Comparison of ENCODE assay signal across 20 mouse cellular contexts in genomic region chr6:143958372-143958771, GRCm38 (mm10).
"Had no signal": no experiment of that assay in that cellular context is flagged by ENCODE, and none has a peak within 500 bp of the region (broad histone marks: within the 10 kb centered on the region; RNA-seq: fewer than 3 reads in every experiment).

No protein-coding gene starts in this region.

- H3K27ac ChIP-seq: kidney, postnatal 0 days; layer of hippocampus, adult 2 months; limb, embryonic 15.5 days; liver, embryonic 12.5 days; liver, embryonic 15.5 days; lung, embryonic 15.5 days; midbrain, embryonic 10.5 days; midbrain, embryonic 13.5 days; stomach, embryonic 15.5 days had no signal

- H3K4me1 ChIP-seq: liver, embryonic 12.5 days; liver, embryonic 15.5 days; megakaryocyte, embryonic 14.5 days; midbrain, embryonic 10.5 days; midbrain, embryonic 13.5 days; stomach, embryonic 15.5 days had no signal

- DNase-seq: kidney, adult 2 months; kidney, postnatal 25 days; layer of hippocampus, adult 9-11 months; lung, postnatal 10 days; right cerebral cortex, postnatal 25 days; spleen, adult 18-20 months; thymus, postnatal 25 days had no signal

- H3K9me3 ChIP-seq: limb, embryonic 15.5 days; liver, embryonic 12.5 days; liver, embryonic 15.5 days; lung, embryonic 15.5 days; midbrain, embryonic 10.5 days; midbrain, embryonic 13.5 days; stomach, embryonic 15.5 days had no signal

- H3K36me3 ChIP-seq: limb, embryonic 15.5 days; liver, embryonic 12.5 days; liver, embryonic 15.5 days; lung, embryonic 15.5 days; stomach, embryonic 15.5 days had no signal

- H3K27me3 ChIP-seq: limb, embryonic 15.5 days; liver, embryonic 12.5 days; liver, embryonic 15.5 days; lung, embryonic 15.5 days; megakaryocyte, embryonic 14.5 days; midbrain, embryonic 13.5 days; stomach, embryonic 15.5 days had no signal

- ATAC-seq: intestine, embryonic 16.5 days; liver, embryonic 12.5 days; midbrain, embryonic 13.5 days; midbrain, embryonic 16.5 days had no signal

- H3K4me2 ChIP-seq: limb, embryonic 15.5 days; liver, embryonic 12.5 days; liver, embryonic 15.5 days; lung, embryonic 15.5 days; midbrain, embryonic 13.5 days; stomach, embryonic 15.5 days had no signal

- H3K4me3 ChIP-seq: layer of hippocampus, adult 2 months; limb, embryonic 15.5 days; liver, embryonic 12.5 days; liver, embryonic 15.5 days; lung, embryonic 15.5 days; megakaryocyte, embryonic 14.5 days; midbrain, embryonic 10.5 days; midbrain, embryonic 13.5 days; myocyte; stomach, embryonic 15.5 days had no signal

- H3K9ac ChIP-seq: limb, embryonic 15.5 days; liver, embryonic 12.5 days; liver, embryonic 15.5 days; lung, embryonic 15.5 days; midbrain, embryonic 13.5 days; stomach, embryonic 15.5 days had no signal
